Mouse (Mus musculus) NIH3T3 (cell line): ENCODE results near the gene 9930104L06Rik.
"Not testable (repeated sequence)": the region's sequence is repeated elsewhere in the genome, so short reads cannot be mapped to it uniquely, and the experiment has no call there.

Source experiments
- DNase-seq: peaks from one replicate; pipeline ENCODE4 v3.0.0-alpha.2; 2012; ENCODE audit warnings: low read depth

The 9930104L06Rik gene

GRCm38 (mm10) chr4:124936613-124937471, at the start of gene 9930104L06Rik:
9930104L06Rik (plus strand) TSS chr4:124937048.
- DNase-seq: peak; percentile 99

- peak; percentile 22 for DNase-seq
These were observed 48.1 kb upstream of the 9930104L06Rik start for GRCm38 (mm10) chr4:124888702-124889101.

- DNase-seq: peak; percentile 87
These were observed 46.9 kb upstream of the 9930104L06Rik start for GRCm38 (mm10) chr4:124889935-124890334.

GRCm38 (mm10) chr4:124890831-124891230, 46.0 kb upstream of the 9930104L06Rik start:
- DNase-seq: peak; percentile 69

- DNase-seq: no peak
These were observed 43.1 kb upstream of the 9930104L06Rik start for GRCm38 (mm10) chr4:124893769-124894168.

GRCm38 (mm10) chr4:124894508-124895428, 42.1 kb upstream of the 9930104L06Rik start:
- no peak for DNase-seq

GRCm38 (mm10) chr4:124898428-124898827, 38.4 kb upstream of the 9930104L06Rik start:
- DNase-seq: no peak

- DNase-seq: no peak
These were observed 36.9 kb upstream of the 9930104L06Rik start for GRCm38 (mm10) chr4:124899906-124900305.

GRCm38 (mm10) chr4:124905417-124905816, 31.4 kb upstream of the 9930104L06Rik start:
- DNase-seq: peak; percentile 70

- no peak for DNase-seq
These were observed 30.7 kb upstream of the 9930104L06Rik start for GRCm38 (mm10) chr4:124905971-124906822.

- DNase-seq: peak; percentile 52
These were observed 8.7 kb upstream of the 9930104L06Rik start for GRCm38 (mm10) chr4:124928102-124928501.

GRCm38 (mm10) chr4:124939211-124939610, 2.4 kb downstream of the 9930104L06Rik start, which contains the start of gene Cdca8:
Cdca8 (minus strand) TSS chr4:124939311.
- DNase-seq: not testable (repeated sequence)

GRCm38 (mm10) chr4:124943022-124943421, 6.2 kb downstream of the 9930104L06Rik start:
- peak; percentile 95 for DNase-seq

- DNase-seq: no peak
These were observed 6.9 kb downstream of the 9930104L06Rik start for GRCm38 (mm10) chr4:124943781-124944180.

GRCm38 (mm10) chr4:124944961-124945360, 8.1 kb downstream of the 9930104L06Rik start:
- peak; percentile 71 for DNase-seq

- DNase-seq: no peak
These were observed 12.6 kb downstream of the 9930104L06Rik start for GRCm38 (mm10) chr4:124949488-124949887.

GRCm38 (mm10) chr4:124950181-124951035, 13.6 kb downstream of the 9930104L06Rik start:
- DNase-seq: peak; percentile 36

GRCm38 (mm10) chr4:124951036-124951433, 14.2 kb downstream of the 9930104L06Rik start:
- DNase-seq: no peak

- peak; percentile 59 for DNase-seq
These were observed 16.7 kb downstream of the 9930104L06Rik start for GRCm38 (mm10) chr4:124953546-124953945.

GRCm38 (mm10) chr4:124957284-124957683, 20.4 kb downstream of the 9930104L06Rik start:
- no peak for DNase-seq
